Mouse (Mus musculus): ENCODE results near the gene Il10ra.

- TF ChIP-seq CTCF (IDR thresholded peaks at IDR 0.05; ENCODE audit: borderline replicate concordance, extremely low read depth, insufficient read depth, insufficient read length): no peak
- no peak for TF ChIP-seq POLR2A (IDR thresholded peaks at IDR 0.05; ENCODE audit: borderline replicate concordance, extremely low read depth, insufficient read depth, insufficient read length, poor library complexity, severe bottlenecking)
Measured at GRCm38 (mm10) chr9:45205143-45205542, 63.8 kb downstream of the Il10ra start.
